In genomic region chr15:79753420-79753752, GRCm38 (mm10) we compare ENCODE assay signal across 11 mouse cellular contexts. TPM values are rescaled to one million over a fixed set of nuclear protein-coding genes. Genes with fewer than 3 reads are reported as not detected.
A peak's percentile ranks its signal among the peaks of the same experiment; 100 is the strongest.
DNase-seq lines count a peak whose midpoint lies in the region; ATAC-seq and TF ChIP-seq lines count a peak whose summit lies in the region.
"Had no signal": no experiment of that assay in that cellular context is flagged by ENCODE, and none has a peak within 500 bp of the region (broad histone marks: within the 10 kb centered on the region; RNA-seq: fewer than 3 reads in every experiment).

No protein-coding gene starts in this region.

- H3K9ac ChIP-seq in heart, adult 2 months (ENCODE audit: low read depth, low read length), result no peak overlapping the region
- H3K9ac ChIP-seq in kidney, postnatal 0 days (ENCODE audit: low read depth, low read length), result no peak overlapping the region
- no peak overlapping the region for H3K9ac ChIP-seq in neural tube, embryonic 12.5 days
- H3K9ac ChIP-seq in midbrain, embryonic 15.5 days, result no peak overlapping the region
- H3K9ac ChIP-seq: lung, embryonic 15.5 days had no signal

- no peak for TF ChIP-seq POLR2A in heart, adult 2 months (IDR thresholded peaks at IDR 0.05; ENCODE audit: insufficient read depth, low read depth, low read length)

- 90% methylated on average over 3 of the region's 3 CpGs for WGBS in heart, adult 2 months
- WGBS in kidney, postnatal 0 days, result 97% methylated on average over 3 of the region's 3 CpGs
- 88% methylated on average over 3 of the region's 3 CpGs for WGBS in neural tube, embryonic 12.5 days
- WGBS in midbrain, embryonic 15.5 days, result 91% methylated on average over 3 of the region's 3 CpGs

- no peak for TF ChIP-seq EP300 in heart, adult 2 months (IDR thresholded peaks at IDR 0.05; ENCODE audit: insufficient read depth, low read depth, low read length)

- ATAC-seq in kidney, postnatal 0 days (replicated peaks; ENCODE audit: low FRiP score, low read depth), result 0 out of 2 replicates have a peak, but pooled peaks have one; percentile 12
- ATAC-seq in neural tube, embryonic 12.5 days (ENCODE audit: low FRiP score, low read depth), result 0 out of 2 replicates have a peak, but pooled peaks have one; percentile 25
- peak; percentile 31; the same call in 1 of the 2 replicates for ATAC-seq in midbrain, embryonic 15.5 days (replicated peaks)

- H3K9me3 ChIP-seq in kidney, postnatal 0 days (replicated peaks; ENCODE audit: low read length), result no peaks in the 10 kb centered on the region
- no peaks in the 10 kb centered on the region for H3K9me3 ChIP-seq in neural tube, embryonic 12.5 days
- no peaks in the 10 kb centered on the region for H3K9me3 ChIP-seq in midbrain, embryonic 15.5 days
- H3K9me3 ChIP-seq: lung, embryonic 15.5 days had no signal

- intact Hi-C loops in heart, adult 2 months (cut with DNase I), result loop anchor here (1.0 to 5.0 kb wide), 3 partner anchors 54 to 129 kb away; no protein-coding TSS in a partner anchor

- no peaks in the 10 kb centered on the region for H3K27me3 ChIP-seq in heart, adult 2 months (ENCODE audit: control insufficient read depth, insufficient read depth, low read length)
- no peaks in the 10 kb centered on the region for H3K27me3 ChIP-seq in kidney, postnatal 0 days (ENCODE audit: insufficient read depth, low read length)
- no peaks in the 10 kb centered on the region for H3K27me3 ChIP-seq in neural tube, embryonic 12.5 days (replicated peaks)
- no peaks in the 10 kb centered on the region for H3K27me3 ChIP-seq in midbrain, embryonic 15.5 days (replicated peaks)
- H3K27me3 ChIP-seq: lung, embryonic 15.5 days; Patski had no signal

- no peak overlapping the region for H3K27ac ChIP-seq in heart, adult 2 months
- H3K27ac ChIP-seq in kidney, postnatal 0 days, result no peak overlapping the region
- H3K27ac ChIP-seq in neural tube, embryonic 12.5 days, result no peak overlapping the region
- no peak overlapping the region for H3K27ac ChIP-seq in midbrain, embryonic 15.5 days
- H3K27ac ChIP-seq: lung, embryonic 15.5 days had no signal

- peaks cover 3% of the 10 kb centered on the region; the same call in 1 of the 2 replicates for H3K4me1 ChIP-seq in heart, adult 2 months (ENCODE audit: control insufficient read depth, insufficient read depth, low read length)
- 0 out of 2 replicates have a peak, but pooled peaks cover 4% of the 10 kb centered on the region for H3K4me1 ChIP-seq in kidney, postnatal 0 days (replicated peaks; ENCODE audit: insufficient read depth, low read length)
- peaks cover 6% of the 10 kb centered on the region for H3K4me1 ChIP-seq in neural tube, embryonic 12.5 days
- H3K4me1 ChIP-seq in midbrain, embryonic 15.5 days, result peaks cover 3% of the 10 kb centered on the region; the same call in 1 of the 2 replicates
- H3K4me1 ChIP-seq: lung, embryonic 15.5 days had no signal

- no peak overlapping the region for H3K4me2 ChIP-seq in kidney, postnatal 0 days (ENCODE audit: low read length)
- no peak overlapping the region for H3K4me2 ChIP-seq in neural tube, embryonic 12.5 days (replicated peaks)
- H3K4me2 ChIP-seq in midbrain, embryonic 15.5 days, result no peak overlapping the region
- H3K4me2 ChIP-seq: lung, embryonic 15.5 days had no signal

- H3K36me3 ChIP-seq in heart, adult 2 months (ENCODE audit: control insufficient read depth, insufficient read depth, low read length), result no peaks in the 10 kb centered on the region
- no peaks in the 10 kb centered on the region for H3K36me3 ChIP-seq in kidney, postnatal 0 days (ENCODE audit: insufficient read depth, low read length)
- H3K36me3 ChIP-seq in neural tube, embryonic 12.5 days, result no peaks in the 10 kb centered on the region
- no peaks in the 10 kb centered on the region for H3K36me3 ChIP-seq in midbrain, embryonic 15.5 days (replicated peaks)
- H3K36me3 ChIP-seq: lung, embryonic 15.5 days had no signal

- H3K4me3 ChIP-seq in heart, adult 2 months, result no peak overlapping the region
- no peak overlapping the region for H3K4me3 ChIP-seq in kidney, postnatal 0 days (replicated peaks; ENCODE audit: low read depth, low read length)
- H3K4me3 ChIP-seq in neural tube, embryonic 12.5 days, result no peak overlapping the region
- H3K4me3 ChIP-seq in midbrain, embryonic 15.5 days, result no peak overlapping the region
- H3K4me3 ChIP-seq: erythroblast, embryonic 14.5 days; lung, embryonic 15.5 days had no signal

- H3K79me2 ChIP-seq in heart, adult 2 months (replicated peaks; ENCODE audit: control insufficient read depth, insufficient read depth, low read length), result no peaks in the 10 kb centered on the region

- DNase-seq in heart, adult 11 months, result peak; percentile 91
- DNase-seq in heart, adult 2 months, result no peak
- no peak for DNase-seq in kidney, postnatal 0 days (ENCODE audit: low spot score)
- no peak for DNase-seq in kidney, postnatal 14 days
- no peak for DNase-seq in neural tube, embryonic 10.5 days (ENCODE audit: extremely low spot score, low spot score)
- DNase-seq in embryo, embryonic 11 days, result no peak

- no peak for TF ChIP-seq CTCF in heart, adult 2 months (IDR thresholded peaks at IDR 0.05)
- TF ChIP-seq CTCF in kidney, postnatal 0 days (IDR thresholded peaks at IDR 0.05; ENCODE audit: low read depth), result no peak

RNA-seq across cellular contexts. Expression of gene Sun2, which starts 11.1 kb away (rescaled TPM):
- total RNA-seq in heart, adult 2 months (2021), result 10 to 100 TPM; 83.3 to 96.7 TPM
- 57.9 and 69.2 TPM in 2 replicates for polyA plus RNA-seq in heart, adult 2 months (2012; rRNA removed)
- polyA plus RNA-seq in kidney, postnatal 0 days (2015; fragmentation: Nextera tagmentation; extraction: Ambion mirVana), result 3.5 and 4.0 TPM in 2 replicates
- polyA plus RNA-seq in neural tube, embryonic 12.5 days (2016; fragmentation: Nextera tagmentation; extraction: Ambion mirVana), result 8.0 and 9.5 TPM in 2 replicates
- 7.6 and 9.3 TPM in 2 replicates for polyA plus RNA-seq in midbrain, embryonic 15.5 days (2015; fragmentation: Nextera tagmentation; extraction: Ambion mirVana)

RNA-seq across cellular contexts. Expression of gene Dnal4, which starts 24.3 kb away (rescaled TPM):
- total RNA-seq in heart, adult 2 months (2021), result 10 to 100 TPM; 19.3 to 21.7 TPM
- polyA plus RNA-seq in heart, adult 2 months (2012; rRNA removed), result 43.0 and 46.8 TPM in 2 replicates
- 59.3 and 61.8 TPM in 2 replicates for polyA plus RNA-seq in kidney, postnatal 0 days (2015; fragmentation: Nextera tagmentation; extraction: Ambion mirVana)
- polyA plus RNA-seq in neural tube, embryonic 12.5 days (2016; fragmentation: Nextera tagmentation; extraction: Ambion mirVana), result 73.1 and 79.2 TPM in 2 replicates
- polyA plus RNA-seq in midbrain, embryonic 15.5 days (2015; fragmentation: Nextera tagmentation; extraction: Ambion mirVana), result 80.6 and 81.1 TPM in 2 replicates

RNA-seq across cellular contexts. Expression of gene Nptxr, which starts 51.2 kb away (rescaled TPM):
- total RNA-seq in heart, adult 2 months (2021), result 1 to 10 TPM; 1.5 to 1.7 TPM
- 1.3 and 1.6 TPM in 2 replicates for polyA plus RNA-seq in heart, adult 2 months (2012; rRNA removed)
- polyA plus RNA-seq in kidney, postnatal 0 days (2015; fragmentation: Nextera tagmentation; extraction: Ambion mirVana), result 1.1 and 1.4 TPM in 2 replicates
- polyA plus RNA-seq in neural tube, embryonic 12.5 days (2016; fragmentation: Nextera tagmentation; extraction: Ambion mirVana), result 13.2 and 13.6 TPM in 2 replicates
- polyA plus RNA-seq in midbrain, embryonic 15.5 days (2015; fragmentation: Nextera tagmentation; extraction: Ambion mirVana), result 52.0 and 54.8 TPM in 2 replicates
- polyA plus RNA-seq: erythroblast, embryonic 14.5 days had no signal
